Mouse (Mus musculus) embryo, embryonic 9.5 days (tissue): ENCODE data around the gene Egfr.

Source experiments
- DNase-seq: peaks from one replicate; pipeline ENCODE4 v3.0.0-alpha.2; 2017; ENCODE audit errors: extremely low spot score

Gene Egfr

DNA sequence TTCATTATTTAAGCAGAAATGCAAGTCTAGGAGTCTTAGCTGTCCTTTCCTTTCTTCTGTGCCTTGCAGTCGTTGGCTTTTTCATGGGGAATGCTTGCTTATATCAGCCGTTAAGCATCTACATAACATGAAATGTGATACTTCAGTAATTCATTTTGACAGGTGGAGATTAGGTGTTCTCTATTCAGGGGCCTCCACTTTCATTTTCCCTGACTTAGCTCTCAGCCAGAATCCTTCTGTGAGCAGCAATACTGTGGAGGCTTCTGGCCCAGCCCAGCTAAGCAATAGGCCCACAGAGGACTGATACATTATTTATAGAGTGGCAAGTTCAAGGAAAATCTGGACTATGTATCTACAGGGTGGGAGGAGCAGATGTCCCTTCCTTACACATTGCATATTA lies 25.0 kb downstream of the Egfr start:
- no peak for DNase-seq

DNA sequence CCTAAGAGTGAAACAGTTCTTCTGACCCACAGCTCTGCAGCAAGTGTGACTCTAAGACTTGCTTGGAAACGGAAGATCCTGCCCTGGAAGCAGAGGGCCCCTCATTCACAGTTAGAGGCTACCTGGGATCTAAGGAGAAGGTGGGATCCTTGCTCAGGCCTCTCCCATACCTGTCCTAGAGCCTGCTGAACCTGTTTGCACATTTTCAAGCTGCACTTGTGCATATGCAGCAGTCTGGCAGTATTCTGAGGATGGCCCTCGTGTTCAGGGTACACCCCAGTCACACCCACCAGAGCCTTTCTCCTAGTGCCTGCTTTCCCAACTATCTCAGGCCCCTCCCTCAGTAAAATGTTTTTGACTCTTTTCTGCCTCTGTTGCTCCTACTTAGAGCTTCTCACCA lies 29.6 kb downstream of the Egfr start:
- DNase-seq = no peak

DNA sequence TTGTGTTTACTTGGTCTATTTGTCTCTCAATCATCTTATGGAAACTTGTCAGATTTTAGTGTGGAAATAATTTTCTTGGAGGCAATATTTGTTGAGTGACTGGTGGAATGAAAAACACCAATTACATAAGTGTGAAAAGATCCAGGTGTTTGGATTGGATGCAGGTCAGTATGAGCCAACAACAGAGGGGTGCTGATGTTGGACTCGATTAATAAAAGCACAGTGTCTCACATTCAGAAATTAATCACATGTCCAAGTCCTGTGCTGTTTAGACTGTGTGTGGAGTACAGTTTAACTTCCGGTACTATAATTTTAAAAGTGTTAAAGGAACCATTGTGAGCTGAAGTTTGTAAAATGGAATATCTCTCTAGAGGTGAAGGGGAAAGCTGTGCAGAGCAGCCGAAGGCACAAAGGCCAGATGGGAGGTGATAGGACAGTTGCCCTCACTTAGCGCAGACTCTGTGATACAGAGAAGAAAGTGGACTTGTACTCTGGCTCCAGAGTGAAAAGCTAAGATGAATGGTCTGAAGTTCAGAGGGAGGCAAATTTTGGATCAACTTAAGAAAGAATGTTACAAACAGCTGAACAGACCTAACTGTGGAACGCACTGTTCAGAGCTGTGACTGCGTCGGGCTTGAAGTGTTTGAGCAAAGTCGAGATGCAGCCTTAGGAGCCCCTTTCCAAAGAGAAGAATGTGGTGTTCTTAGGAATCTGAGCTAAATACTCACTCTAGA lies 32.1 kb downstream of the Egfr start:
- no peak for DNase-seq

DNA sequence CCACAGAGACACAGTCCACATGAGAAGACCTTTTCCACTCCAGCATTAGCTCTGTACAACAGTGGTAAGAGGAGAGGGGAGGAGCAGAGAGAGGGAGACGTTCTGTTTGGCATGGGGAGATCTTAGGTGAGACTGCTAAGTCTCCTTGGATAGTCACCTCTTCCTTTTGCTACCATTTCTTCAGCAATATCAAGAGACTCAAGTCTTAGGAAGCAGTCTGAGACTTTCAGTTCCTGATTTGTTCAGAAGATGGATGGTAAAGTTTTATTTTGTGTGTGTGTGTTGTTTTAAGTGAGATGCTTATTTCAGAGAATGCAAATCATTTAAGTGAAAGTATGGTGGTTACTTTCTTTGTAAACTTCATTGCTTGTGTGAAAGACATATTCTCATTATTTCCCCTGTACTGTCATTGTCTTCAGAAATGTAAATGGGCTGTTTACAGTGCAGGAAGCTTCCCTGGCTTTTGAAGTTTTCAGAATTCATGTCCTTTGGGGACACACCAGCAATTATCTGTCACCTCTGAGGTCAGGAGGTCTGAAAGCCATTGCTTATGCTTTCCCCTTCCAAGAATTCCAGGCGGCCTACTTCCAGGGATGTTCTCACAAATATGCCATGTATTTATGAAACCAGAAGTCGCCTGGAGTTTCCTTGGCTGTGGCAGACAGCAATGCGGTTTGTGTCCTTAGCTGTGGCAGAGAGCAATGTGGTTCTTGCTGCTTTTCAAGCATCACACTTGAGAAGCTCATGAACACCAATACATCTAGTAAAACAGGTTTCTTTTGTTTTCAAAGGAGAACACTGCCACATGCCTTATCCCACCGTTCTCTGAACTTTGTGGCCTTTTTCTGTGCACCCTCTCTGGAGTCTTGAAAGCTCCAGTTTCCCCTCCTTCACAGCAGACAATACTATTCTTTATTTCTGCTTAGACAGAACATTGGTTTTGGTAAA lies 40.9 kb downstream of the Egfr start:
- peak; percentile 11 for DNase-seq

DNA sequence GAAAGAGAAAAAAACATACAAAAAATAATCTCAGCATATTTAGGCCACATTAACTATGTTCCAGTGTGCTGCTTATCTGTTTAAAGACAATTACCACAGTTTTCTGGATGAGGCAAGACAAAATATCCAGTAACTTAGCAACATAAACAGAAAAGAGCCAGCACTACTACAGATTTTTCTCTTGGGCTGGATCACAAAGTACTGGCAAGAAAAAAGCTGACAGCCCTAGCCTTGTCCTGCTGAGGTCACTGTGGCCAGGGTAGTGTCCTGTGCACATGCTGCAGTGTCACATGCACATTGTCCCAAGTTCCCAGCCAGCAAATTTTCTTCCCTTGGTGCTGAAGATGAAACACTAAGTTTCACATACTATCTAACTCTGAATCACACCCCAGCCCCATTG lies 43.0 kb downstream of the Egfr start:
- DNase-seq = no peak

DNA sequence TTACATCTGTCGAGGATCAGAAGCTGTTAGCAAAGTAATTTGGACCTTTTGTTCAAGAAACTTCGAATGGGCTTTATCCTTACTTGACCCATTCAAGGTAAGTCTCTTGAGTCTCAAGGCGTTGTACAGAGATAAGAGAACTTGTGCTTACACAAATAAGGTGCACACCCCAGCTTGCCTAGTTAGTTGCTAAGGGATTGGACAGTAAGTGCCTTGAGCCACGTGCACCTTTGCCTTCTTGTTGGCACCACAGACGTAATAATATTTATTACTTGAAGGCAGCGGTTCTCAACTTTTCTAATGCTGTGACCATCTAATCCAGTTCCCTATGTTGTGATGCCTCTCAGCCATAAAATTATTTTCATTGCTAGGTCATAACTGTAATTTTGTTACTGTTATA lies 43.5 kb downstream of the Egfr start:
- DNase-seq = no peak

DNA sequence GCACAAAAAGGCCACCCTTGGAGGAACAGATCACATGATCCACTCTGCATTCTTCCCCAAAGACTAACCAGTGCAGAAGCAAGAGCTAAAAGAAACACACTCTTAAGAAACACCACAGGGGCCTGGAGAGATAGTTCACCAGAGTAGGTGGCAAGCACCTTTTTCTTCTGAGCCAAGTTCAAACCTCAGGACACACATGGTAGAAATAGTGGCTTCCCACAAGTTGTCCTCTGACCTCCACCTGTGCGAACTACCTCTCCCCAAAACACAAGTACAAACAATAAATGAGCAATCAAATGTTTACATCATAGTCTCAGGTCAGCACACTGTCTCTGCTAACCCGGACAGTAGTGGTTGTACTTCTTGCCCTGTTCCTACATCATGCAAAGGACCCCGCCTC lies 45.5 kb downstream of the Egfr start:
- no peak for DNase-seq

DNA sequence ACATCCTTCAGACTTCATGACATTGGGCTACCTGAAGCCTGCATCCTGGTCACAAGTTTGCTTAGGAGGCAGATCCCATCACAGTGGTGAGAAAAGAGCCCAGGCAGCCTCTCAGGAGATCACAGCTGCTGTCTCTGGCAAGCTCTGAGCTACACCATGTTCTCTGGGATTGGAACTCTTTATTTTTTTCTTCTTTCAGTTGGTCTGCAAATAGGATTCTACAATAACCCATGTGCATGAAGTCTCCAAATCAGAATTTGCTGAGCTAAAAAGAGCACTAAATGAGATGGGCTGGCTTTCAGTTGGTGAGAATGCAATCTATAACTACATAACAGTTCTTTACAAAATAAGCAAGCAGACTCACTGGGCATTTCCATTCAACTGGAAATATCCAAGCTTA lies 46.1 kb downstream of the Egfr start:
- no peak for DNase-seq

DNA sequence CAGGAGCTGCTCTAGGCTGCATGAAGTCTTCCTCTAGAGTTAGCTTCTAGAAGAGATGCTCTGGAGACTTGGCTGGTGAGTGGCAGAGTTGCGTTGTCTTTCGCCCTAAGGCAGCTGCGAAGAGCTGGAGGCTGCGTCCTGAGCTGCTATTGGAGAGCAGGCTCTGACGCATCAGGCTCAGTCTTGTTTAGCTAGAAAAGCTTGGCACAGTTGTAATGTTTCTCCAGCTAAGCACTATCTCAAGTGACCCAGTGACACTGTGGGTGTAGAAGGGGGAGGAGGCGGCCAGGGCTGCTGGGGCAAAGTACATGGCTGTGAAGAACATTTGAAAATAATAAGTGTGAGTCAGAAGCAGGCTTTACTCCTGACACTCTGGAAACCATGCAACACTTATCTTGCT lies 48.5 kb downstream of the Egfr start:
- no peak for DNase-seq

DNA sequence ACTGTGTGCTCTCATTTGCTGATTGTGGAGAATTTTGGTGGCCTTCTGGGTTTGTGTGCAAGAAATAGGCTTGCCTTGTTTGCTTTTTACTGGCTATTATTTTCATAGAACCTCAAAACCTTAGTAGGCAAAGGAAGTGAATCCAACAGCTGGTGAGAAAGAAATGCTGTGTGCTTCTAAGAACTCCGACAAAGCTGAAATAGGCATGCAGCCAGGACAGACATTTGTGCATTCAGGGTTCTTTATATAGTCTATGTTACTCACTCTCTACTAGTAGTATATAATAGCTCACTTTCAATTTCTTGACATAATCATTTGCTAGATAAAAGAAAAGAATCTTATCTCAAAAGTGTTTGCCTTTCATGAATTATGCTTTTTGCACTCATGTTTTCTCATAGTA lies 50.7 kb downstream of the Egfr start:
- no peak for DNase-seq

DNA sequence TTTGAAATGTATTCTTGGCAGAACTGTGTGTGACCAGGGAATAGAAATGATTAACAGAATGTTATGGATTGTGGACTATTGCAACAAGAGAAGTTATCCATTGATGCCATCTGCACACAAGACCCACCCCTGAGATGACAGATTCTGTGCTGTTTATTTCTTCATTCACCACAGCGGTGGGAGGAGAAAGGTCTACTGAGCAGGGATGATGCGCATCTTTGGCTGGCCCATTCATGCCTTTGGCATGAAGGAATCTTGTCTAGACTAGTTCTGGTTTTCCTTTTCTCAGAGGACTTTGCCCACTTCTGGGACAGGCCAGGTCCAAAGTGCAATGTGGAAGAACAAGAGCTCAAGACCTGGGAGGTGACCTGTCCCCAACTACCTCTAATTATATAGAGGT lies 52.0 kb downstream of the Egfr start:
- DNase-seq = no peak

DNA sequence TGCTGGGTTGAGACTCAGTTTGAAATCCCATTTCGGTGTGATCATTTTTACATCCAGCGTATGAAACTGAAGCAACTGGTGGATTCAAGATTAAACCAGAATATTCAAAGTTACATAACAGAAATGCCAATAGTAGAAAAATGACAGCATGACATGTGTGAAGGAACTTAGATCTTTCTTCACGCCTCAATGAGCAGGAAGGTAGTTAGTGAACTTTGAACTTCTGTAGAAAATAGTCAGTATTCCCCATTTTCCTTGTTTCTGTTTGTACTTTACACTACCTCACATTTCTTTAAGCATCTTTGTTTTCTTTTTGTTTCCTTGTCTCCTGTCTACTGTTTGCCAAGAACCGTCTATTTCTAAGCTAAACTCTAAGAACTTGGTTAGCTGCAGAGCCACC lies 53.9 kb downstream of the Egfr start:
- DNase-seq = no peak

DNA sequence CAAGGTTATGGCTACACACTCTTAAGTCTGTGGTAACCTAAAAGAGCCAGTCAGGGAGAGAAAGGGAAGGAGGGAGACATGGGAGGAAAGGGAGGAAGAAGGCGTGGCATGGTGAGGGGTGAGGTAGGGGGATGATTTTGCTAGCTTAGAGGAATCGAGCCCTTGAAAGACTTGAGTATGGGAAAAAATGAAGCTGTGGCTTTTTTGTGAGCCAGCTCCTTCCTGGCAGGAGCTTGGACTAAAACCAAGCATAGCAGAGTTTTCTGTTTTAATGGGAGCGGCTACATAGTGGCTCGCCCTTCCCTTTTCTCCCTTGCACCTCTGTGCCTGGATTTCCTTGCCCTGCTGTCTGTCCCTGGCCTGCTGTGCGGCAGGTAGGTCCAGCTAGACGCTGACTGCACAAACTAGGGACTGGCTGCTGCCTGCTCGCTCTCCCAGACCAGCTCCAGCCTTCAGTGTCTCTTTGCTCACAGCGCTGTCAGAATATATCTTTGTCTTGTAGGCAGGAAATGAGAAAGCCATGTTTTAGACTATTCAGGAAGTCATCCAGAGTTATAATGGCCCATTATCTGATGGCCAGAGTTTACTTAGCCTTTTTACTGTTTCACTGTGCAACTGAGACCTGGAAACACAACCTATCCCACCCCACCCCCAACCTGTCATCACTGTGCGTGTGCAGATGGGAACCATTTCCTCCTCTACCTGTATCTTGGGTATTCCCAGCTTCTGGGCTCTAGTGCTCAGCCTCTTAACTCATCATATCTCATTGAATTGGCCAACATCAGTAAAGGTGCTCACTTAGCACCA lies 57.4 kb downstream of the Egfr start:
- no peak for DNase-seq

DNA sequence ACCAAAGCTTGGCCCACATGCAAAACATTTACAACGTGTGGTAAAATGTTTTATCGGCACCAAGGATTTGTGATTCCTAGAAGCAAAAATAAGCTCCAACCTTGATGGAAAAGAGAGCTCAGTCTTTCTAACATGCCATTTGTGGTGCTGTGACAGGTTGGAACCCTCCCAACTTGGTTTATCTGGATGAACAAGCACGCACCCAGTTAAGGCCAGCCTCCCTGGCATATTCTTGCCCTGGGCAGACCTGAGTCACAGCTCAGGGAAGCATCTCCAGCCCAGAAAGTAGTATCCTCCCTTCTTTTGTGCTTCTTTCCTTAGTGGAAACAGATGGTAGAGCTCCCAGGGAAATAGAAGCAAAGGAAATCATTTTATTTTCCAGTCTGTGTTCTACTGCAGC lies 58.1 kb downstream of the Egfr start:
- no peak for DNase-seq

DNA sequence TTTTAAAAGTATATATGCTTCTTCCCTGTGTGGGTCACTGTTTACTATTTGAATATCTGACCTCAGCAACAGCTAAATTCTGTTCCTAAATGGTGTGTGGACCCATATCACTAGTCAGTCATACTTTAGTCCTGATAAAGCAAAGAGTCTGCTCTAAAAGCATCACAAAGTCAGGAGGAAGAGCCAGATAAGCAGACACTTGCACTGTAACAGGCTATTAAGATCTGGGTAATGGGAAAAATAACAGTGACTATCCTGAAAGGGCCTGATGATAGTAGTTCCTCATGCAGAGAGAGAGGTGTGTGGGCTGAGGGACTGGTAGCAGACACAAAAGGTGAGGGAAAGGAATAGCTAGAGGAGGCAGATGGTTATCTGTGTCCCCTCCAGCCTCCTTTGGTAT lies 61.3 kb downstream of the Egfr start:
- no peak for DNase-seq

DNA sequence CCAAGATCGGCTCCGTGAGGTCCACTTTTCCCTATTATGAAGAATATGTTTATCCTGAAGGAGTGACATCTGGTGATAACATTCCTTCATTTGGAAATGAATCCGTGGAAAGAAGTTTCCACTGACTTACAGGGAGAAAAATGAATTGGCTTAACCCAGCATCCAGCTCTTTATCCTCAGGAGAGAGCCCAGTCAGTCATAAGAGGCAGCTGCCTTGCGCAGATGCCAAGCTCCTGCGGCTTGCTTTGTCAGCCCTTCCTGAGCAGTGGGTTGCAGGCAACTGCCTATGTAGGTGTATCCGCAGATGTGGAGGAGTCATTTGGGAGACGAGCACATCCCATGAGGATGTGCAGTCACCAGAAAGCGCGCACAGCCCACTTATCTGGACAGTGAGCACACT lies 64.4 kb downstream of the Egfr start:
- DNase-seq = no peak

DNA sequence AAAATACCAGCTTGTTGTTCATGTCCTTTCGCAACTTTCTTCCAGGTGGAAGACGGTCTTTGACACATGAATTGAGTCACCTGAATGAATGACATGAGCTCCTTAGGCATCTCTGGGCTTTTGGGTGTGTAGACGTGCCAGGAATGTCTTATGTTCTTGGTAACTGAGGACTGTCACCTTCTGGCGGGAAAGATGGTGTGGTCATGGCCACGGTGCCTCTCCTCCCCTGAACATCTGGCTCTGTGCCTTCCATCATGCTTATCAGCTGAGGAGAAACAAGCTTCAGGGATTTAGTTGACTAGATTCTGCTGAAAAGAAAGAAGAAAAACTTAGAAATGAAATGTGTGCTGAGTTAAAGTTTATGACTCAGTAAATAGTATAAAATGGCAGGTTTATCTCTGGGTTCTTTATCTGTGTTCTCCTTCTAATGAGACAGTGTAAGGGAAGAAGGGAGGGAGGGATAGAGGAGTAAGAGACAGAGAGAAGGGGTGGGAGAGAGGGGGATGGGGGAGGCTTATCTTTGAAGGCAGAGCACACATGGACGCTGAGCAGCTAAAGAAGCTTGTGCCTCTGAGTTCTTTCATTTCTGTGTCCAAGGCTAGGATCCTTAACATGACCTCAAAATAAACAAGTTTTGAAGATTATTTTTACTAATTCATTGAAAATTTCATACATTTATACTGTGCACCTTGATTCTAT lies 65.5 kb downstream of the Egfr start:
- DNase-seq = no peak

DNA sequence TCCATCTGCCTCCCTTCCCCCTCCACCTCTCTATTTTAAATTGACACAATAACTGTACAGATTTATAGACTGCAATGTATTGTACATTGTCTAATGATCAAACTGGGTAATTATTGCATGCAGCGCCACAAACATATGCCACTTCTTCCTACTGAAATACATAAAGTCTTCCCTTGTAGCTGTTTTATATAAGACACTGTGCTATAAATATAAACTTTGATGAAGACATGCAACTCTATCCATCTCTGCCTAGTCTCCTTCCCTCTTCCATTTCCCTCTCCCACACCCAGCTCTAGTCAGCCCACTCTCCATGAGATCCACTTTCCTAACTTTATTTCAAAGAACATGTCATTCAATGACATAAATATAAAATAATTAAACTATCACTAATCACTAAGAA lies 67.4 kb downstream of the Egfr start:
- DNase-seq = no peak

DNA sequence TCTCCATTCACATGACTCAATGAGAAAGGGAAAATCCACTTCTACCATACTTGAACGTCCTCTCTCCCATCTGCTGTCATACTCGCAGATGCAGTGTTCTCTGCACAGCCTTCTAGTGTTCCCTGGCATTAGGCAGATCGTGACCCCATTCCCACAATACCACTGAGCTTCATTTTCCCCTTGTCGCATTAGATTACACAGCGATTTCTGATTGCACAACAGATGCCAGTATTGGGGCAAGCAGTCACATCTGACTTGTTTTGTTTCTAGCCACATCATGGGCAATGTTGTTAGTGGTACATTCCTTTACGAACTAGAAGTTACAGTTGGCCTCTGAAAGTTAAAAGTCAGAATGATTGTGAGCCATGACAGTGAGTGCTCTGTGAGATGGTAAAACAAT lies 68.1 kb downstream of the Egfr start:
- no peak for DNase-seq

DNA sequence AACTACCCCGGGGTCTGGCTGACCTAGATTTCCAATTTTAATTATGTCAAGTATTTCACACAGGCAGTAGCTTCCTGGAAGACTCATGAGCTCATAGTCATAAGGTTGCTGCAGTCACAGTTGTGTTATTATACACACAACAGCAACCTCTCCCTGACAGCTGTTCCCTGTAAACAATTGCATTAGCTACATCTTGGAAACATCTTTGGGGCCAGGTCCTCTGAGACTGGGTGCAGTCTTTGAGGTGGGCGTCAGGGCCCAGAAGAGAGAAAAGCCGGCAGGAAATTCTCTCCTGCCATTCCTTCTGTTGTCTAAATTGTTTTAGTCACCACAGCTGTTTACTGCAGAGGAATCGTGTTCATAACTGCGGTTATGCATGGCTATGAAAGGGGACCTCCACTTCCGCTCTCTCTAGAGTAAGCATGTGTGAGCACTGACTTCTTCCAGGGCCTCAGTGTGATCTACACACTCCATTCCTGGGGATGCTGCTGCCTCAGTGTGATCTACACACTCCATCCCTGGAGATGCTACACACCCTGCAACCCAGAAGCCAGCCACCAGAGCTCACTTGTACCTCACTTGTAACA lies 69.8 kb downstream of the Egfr start:
- no peak for DNase-seq

DNA sequence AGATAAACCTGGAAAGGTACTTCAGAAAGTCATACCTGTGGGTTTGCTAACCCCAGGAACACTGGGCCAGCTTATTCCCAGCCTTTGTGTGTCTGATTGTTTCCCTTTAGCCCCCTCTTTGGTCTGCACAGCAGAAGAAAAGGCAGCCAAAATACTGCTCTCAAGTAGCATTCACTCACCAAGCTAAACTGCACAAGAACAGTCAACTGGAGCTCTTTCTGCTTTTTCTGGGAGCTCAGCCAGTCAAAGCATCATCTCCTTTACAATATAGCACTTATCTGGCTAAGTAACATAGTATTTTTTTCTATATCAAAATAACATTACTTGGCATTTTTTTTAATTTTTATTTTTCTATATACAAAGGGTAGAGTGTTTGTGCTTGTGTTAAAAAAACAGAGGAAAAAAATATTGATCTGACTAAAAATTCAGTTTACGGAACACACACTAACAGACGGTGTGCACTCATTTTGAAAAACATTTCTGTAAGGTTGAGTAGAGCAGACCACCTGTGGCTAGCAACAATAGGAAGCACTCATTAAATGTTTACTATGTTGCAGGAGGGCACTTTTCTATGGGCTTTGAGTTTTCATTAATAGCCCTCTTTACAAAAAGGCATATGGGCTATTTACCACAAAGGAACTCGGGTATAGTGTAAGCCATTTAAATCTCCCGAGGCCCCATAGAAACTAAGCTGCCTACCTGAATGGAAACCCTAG lies 72.0 kb downstream of the Egfr start:
- no peak for DNase-seq
